Mouse (Mus musculus) mesoderm, embryonic 11.5 days (tissue): Measurements from ENCODE around the gene Cops7a.

Experiments
- DNase-seq: peaks from one replicate; pipeline ENCODE4 v3.0.0-alpha.2; 2012; ENCODE audit warnings: low read depth, low spot score

The Cops7a gene

DNA sequence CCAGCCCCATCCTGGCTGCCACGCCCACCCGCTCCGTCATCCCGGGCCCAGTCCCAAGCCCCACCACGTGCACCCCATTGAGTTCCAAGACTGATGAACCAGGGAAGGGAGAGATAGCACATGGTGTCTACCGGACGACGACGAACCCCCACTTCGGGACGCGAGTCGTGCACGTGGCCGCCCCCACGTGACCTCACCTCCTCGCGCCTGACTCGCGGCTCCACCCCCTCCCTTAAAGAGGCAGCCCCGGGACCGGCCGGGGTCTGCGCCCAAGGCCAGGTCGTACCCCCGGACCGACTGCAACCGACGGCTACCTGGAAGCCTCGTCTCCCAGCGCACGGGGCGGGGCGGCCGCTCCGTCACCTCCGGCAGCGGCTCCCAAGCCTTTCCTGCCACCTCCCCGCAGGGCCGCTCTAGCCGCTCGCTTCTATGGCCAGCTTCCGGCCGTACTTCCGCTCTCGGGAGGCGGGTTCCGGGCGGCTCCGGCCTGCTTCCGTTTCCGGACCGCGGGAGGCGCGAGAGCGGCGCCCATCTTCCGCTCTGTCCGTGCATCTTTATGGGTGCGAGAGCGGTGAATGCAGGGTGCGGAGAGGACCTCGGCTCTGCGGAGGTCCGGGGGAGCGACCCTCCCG lies at the start of gene Cops7a:
Gene Cops7a (minus strand): TSS at position 451 of the 632 bp plus-strand sequence.
- DNase-seq, result peak; percentile 93

DNA sequence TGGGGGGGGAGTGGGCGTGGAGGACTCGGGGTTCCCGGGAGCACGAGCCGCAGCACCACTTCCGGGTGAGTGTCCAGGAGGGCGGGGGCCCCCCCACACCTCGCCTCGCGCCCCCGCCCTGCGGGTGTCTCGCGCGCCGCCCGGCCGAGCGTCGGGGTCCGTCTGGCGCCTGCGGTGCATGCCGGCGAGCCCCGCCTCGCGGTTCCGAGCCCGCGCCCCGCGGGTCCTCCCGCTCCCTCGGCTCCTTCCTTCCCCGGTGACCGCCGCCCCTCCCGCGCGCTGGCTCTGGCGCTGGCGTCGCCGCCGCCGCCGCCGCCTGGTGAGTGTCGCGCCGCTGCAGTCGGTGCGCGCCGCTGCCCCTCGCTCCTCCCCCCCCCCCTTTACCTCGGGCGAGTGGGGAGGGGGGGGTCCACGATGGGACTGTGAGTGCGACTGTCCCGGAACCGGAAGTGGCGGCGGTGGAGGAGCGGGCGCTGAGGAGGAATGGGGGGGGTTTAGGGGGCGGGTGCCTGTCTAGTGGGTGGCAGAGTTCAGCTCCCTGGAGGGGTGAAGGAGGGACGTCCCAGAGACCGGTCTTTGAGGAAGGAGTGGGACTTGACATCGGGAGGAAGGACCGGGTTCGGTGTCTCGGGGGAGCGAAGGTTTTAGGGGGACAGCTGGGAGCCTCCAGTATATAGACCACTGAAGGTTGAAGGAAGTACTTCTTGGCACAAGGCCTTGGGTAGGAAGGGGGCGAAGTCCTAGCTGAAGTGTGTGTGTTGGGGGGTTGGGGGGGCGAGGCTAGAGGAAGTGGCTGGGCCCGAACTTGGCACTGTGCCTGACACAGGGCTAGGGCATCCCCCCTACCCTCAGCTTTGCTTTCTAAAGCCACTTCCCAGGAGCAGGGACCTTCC lies 44.1 kb upstream of the Cops7a start:
- peak; percentile 86 for DNase-seq

GRCm38 (mm10) chr6:125009129-125009180 lies 43.6 kb upstream of the Cops7a start, which contains the start of gene Zfp384:
Gene Zfp384, plus strand, starts transcription at chr6:125009145.
- no peak for DNase-seq

DNA sequence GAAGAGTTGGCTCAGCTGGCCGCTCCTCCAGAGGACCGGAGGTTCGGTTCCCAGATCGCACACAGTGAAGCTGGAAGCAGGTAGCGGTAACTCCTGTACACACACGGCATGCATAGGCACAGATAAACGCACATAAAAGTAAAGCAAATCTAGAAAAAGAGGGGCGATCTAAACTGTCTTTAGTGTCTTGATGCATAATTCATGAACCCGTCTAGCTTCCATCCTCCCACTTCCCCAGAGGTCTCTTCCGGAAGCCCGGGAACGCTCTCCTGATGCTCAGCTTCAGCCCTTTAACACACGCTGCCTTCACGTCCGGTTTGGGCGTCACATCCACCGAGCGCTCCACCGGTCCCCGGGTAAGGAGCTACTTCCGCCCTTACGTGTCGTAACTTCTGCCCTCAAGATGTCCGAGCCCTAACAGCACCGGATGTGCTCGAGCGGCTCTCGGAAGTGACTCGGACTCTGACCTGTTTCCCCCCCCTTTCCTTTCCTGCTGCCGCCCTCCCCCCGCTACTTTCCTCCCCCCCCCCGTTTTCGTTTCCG lies 43.3 kb upstream of the Cops7a start:
- peak; percentile 99 for DNase-seq

- no peak for DNase-seq
These were observed 42.7 kb upstream of the Cops7a start for GRCm38 (mm10) chr6:125008060-125008459.

DNA sequence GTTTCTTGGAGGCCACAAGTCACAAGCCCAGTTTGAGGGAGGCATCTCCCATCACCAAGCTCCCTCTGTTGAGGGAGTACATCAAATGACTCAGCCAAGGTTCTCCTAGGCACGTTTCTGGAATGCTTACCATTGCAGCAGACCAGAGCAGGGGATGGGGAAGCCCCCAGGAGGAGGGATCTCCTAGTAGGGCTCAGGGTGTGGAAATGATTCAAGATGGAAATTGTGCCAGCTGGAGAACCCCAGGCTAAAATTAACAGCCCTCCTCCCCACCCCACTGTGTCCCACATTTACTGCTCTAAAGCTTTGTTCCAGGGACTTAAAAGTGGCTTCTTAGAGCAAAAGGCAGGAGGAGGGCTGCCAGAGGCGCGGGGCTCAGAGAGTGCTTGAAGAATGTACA lies 39.7 kb upstream of the Cops7a start:
- no peak for DNase-seq

GRCm38 (mm10) chr6:125003706-125004105 lies 38.4 kb upstream of the Cops7a start:
- DNase-seq, result no peak

GRCm38 (mm10) chr6:124999546-124999945 lies 34.2 kb upstream of the Cops7a start:
- DNase-seq, result no peak

GRCm38 (mm10) chr6:124999091-124999490 lies 33.8 kb upstream of the Cops7a start:
- no peak for DNase-seq

DNA sequence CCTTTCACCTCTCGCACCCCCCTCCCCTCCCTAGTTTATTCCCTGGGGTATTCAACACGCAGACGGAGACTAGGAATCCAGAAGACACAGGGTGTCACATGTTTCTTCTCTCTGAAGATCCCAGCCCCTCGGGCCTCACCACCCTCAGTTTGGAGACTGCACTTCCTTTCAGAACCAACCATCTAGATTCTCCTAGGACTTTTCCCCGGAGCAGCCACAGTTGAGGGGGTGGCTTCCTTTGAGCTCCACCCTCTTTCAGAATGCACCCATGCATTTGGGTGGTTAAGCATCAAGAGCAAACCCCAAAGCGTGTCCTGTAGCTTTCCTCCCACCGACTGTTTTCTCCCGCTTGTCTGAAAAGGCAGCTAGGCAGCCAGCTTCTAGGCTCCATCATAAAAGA lies 32.7 kb upstream of the Cops7a start:
- DNase-seq, result no peak

GRCm38 (mm10) chr6:124996551-124997501 lies 31.5 kb upstream of the Cops7a start, which contains the start of gene Pianp:
Gene Pianp, plus strand, starts transcription at chr6:124996694.
- DNase-seq, result peak; percentile 63

- no peak for DNase-seq
These were observed 30.6 kb upstream of the Cops7a start for GRCm38 (mm10) chr6:124995831-124996403.

GRCm38 (mm10) chr6:124995246-124995645 lies 29.9 kb upstream of the Cops7a start:
- no peak for DNase-seq

DNA sequence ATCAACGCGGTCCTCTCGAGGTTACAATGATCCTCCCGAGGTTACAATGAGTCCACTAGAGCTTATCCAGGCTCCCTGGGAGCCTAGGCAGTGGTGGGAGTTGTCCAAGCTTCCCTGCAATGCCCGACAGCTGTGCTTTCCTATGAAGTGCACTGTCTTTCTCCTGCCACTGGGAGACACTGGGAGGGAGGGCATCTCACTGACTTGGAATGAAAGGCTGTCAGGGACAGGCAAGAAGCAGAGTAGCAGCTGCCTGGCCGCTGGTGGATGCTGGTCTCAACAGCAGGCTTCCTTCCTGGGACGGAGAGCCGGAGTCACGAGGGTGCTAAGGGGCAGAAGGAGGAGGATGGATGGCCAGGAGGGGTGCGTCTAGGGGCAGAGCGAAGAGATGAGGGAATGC lies 28.5 kb upstream of the Cops7a start:
- peak; percentile 68 for DNase-seq

GRCm38 (mm10) chr6:124993365-124993764 lies 28.0 kb upstream of the Cops7a start:
- DNase-seq, result no peak

- DNase-seq, result no peak
These were observed 26.9 kb upstream of the Cops7a start for GRCm38 (mm10) chr6:124992241-124992640.

GRCm38 (mm10) chr6:124967766-124968165 lies 2.4 kb upstream of the Cops7a start:
- peak; percentile 68 for DNase-seq

DNA sequence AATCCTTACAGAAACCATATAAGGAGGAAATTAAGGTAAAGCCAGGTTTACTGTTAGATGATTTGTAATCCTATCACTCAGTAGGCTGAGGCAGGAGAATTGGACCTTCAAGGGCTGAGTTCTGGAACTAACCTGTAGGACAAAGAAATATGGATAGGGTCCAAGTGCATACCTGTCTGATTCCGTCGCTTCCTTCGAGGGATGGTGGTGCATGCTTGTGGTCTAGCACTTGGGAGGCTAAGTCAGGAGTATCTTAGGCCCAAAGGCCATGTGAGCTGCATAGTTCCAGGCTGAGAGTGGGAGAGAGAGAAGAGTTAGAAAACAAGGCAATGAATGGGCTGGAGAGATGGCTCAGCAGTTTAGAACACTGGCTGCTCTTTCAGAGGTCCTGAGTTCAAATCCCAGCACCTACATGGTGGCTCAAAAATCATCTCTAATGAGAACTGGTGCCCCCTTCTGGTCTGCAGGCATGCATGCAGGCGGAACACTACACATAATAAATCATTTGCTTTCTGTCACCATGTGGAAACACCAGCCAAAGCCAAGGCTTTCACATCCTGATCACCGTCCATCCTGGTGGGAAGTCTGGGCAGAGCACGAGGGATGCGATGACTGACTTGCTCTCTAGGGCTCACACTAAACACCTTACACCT lies 1.3 kb upstream of the Cops7a start:
- peak; percentile 23 for DNase-seq

DNA sequence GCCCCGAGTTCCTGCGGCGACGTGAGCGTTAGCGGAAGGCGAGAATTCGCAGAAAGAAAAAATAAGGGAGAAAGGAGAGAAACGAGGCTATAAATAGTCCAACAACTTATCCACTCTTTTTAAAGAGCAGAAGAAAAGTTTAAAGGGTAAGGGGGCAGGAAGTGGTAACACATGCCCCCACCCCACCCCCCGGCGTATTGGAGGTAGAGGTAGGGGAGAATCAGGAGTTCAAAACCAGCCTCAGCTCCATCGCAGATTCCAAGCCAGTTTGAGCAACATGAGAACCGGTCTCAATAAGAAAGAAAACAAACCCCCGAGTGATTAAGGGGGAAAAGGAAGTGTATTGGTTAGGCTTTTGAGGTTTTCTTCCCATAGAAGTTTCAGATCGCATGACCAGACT lies 409 bp upstream of the Cops7a start:
- peak; percentile 2 for DNase-seq

DNA sequence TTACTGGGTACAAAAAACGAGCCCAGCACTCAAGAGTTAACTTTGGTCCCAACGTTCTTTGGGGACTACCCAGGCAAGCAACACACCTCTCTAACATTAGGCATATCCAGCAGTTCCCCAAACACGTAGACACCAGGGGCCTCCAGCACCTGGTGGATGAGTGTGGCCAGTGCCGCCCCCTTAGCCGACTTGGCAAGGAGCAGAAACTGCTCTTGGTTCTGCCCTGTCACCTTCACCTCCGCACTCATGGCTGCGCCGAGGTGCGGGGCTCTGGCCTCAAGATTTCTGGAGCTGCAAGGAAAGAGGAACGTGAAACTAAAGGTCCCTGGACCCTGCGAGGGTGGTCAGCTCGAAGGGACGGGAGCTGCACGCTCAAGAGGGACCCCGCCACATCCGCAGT lies 700 bp downstream of the Cops7a start:
- DNase-seq, result peak; percentile 5

DNA sequence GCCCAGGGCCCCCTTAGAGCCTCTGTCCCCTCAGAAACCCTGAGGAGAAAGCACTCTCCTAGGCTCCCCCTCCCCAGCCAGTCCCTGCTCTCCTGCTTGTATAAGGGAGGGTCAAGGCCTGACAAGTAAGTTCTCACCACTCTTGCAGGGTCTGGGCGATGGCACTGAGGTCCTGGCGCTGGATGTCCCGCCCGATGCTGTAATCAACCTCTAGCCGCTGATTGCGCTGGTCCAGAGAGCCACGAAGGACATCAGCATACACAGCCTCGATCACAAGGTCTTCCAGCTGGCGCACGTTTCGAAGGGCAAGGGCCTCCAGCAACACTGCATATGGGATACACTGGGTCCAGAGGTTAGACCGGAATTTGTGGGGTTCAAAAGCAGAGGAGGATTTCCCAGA lies 4.3 kb downstream of the Cops7a start:
- no peak for DNase-seq
